Mouse (Mus musculus) yolk sac, embryonic 10.5 days (tissue): ENCODE measurements around the gene Ppa1.

ENCODE experiments used
- DNase-seq: peaks from one replicate; pipeline ENCODE4 v3.0.0-alpha.2; 2017; ENCODE audit warnings: low spot score

The Ppa1 gene

DNA sequence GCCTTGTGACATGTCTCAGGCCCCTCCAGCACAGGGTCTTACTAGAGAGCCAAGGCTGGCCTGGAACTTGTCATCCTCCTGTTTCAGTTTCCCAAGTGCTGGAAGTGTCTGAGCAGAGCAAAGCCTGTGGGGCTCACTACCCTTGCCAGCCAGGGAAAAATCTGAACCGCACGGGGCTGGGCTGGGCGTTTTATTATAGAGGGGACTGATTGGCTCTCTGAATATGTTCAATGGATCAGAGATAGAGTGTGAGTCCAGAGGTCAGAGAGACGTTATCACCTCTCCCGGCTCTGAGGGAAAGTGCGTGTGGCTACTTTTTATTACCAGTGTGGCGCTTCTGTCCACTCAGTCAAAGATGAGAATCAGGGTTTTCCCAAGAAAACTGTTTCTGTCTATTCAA lies 1.8 kb upstream of the Ppa1 start:
- no peak for DNase-seq

DNA sequence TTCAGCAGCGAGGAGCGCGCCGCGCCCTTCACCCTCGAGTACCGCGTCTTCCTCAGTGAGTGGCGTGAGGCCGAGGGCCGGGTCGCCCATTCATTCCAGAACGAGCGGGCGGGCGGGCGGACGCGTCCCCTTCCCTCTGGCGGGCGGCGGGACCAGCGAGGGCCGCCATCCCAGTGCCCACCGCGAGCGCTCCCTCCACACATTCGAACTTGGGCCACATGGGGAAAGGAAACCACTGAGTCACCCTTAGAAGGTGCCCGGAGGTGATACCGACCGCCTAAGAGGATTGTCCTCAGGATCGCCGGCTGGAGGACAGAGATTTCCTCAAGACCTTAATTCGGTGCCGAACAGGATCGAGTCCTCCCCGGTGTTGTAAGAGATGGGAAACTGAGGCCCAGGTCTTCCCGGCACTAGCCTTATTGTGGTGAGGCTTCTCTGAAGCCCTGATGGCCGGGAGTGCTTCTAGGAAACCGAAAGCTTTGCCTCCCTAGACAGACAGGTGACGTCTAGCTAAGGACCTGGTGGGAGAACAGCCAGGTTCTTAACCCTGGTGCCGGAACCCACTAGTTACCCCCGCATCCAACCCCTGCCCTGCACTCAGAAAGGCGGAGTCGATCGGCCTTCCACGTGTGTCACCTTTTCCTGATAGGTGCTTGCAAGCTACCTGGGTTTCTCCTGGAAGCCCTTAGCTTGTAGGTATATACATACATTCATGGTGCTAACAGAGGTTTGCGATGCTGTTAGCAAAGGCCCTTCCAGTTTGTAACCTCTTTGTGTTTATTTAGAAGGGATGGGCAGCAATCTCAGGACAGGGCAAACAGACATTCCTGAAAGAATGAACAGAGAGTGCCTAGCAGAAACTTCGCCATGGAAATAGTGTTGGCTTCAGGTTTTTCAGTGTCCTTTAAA lies 639 bp downstream of the Ppa1 start:
- DNase-seq: peak; percentile 44

- DNase-seq: no peak
Measured at GRCm38 (mm10) chr10:61654105-61654504, 5.8 kb downstream of the Ppa1 start.

DNA sequence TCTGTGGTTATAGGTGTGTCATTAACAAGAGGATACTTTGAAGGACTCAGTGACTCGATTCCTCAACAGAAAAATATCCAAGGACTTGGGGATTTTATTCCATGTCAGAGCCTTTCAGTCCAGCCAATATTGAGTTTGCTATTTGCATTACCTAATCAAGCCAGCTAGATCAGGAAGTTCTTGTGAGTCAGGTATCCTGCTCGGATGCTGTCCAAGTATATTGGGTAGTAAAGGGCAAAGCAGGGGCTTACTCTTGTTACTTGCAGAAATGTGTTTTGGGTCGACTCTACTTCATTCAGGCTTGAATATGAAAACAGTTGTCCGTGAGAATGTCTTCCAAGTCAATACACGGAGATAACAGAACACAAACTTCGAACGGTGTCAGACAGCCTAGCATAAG lies 6.3 kb downstream of the Ppa1 start:
- no peak for DNase-seq

DNA sequence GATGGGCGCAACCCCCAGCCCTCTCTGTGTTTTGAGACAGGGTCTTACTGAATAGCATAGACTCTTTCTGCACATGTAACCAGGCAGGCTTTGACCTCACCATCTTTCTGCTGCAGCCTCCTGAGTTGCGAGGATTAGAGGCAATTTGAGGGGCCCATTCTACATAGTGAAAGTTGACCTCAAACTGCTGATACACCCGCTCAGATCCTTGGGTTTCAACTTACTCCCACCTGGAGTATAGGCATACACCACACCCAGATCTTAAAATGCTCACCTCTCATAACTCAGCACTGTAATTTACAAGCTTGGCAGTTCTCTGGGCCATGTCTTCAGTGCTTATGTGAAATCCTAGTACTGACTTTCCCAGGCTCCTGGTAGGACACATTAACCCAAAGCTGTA lies 6.8 kb downstream of the Ppa1 start:
- DNase-seq: no peak

- no peak for DNase-seq
Measured at GRCm38 (mm10) chr10:61656928-61657882, 8.9 kb downstream of the Ppa1 start.

DNA sequence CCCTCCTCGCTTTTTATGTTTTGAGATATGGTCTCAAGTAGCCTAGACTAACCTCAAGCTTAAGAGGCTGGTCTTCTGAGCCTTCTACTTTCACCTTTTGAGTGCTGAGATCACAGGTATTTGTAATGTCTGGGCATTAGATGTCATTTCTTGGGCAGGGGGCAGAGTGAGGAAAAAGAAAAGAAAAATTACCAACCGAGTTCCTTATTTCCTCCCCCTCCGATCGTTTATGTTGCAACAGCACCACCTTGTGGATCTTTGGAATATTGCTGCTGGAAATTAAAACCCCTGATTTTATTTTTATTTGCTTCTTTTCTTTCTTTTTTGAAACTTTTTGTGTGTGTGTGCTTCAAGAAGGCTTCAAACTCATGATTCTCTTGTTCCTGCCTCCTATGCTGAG lies 9.6 kb downstream of the Ppa1 start:
- DNase-seq: no peak

GRCm38 (mm10) chr10:61661887-61662286 lies 13.5 kb downstream of the Ppa1 start:
- DNase-seq: no peak

GRCm38 (mm10) chr10:61662391-61662988 lies 14.1 kb downstream of the Ppa1 start:
- no peak for DNase-seq

GRCm38 (mm10) chr10:61665111-61665510 lies 16.8 kb downstream of the Ppa1 start:
- no peak for DNase-seq

GRCm38 (mm10) chr10:61665651-61666050 lies 17.3 kb downstream of the Ppa1 start:
- DNase-seq: no peak

DNA sequence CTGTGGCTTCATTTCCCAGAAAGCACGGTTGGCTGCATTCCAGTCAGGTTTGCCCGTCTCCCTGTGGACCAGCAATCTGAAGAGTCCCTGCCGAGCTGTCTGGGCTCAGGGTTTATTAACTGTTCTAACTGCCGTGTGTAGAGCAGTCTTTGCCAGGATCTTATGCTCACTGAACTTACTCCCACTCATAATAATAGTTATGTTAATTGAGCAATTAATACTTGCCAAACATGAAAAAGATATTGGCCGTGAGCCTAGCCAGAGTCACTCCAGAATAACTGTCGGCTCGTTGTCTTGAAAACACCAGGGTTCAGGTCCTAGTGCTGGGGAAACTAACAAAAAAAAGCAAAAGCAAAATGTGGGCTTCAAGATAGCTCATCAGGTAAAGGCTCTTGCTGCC lies 20.9 kb downstream of the Ppa1 start:
- no peak for DNase-seq

DNA sequence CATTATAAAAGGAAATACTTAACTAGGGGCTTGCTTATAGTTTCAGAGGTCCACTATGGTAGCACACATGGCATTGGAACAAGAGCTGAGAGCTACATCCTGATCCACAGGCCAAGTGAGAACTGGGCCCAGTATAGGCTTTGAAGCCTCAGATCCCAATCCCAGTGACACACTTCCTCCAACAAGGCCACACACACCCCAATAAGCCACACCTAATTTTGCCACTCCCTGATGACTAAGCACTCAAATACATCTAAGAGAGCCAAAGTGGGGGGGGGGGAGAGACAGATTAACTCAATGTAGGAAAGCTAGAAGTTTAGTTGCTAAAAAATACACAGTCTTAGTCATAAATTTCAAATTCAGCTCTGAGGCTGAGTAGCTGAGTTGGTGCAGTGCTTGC lies 21.5 kb downstream of the Ppa1 start:
- no peak for DNase-seq

DNA sequence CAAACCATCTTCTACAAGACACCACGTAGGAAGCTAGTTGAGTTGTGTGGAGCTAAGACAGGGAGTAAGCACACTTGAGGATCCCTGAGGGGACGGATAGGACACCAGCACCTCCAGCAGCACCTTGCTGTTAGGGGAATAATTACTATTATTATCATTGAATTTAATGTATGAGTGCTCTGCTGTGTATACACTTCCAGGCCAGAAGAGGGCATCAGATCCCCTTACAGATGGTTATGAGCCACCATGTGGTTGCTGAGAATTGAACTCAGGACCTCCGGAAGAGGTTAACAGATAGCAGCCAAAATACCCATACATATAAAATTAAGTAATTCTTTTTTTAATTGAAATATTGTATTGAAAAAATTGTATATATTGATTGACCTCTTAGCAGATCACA lies 22.4 kb downstream of the Ppa1 start:
- no peak for DNase-seq

- DNase-seq: no peak
Measured at GRCm38 (mm10) chr10:61675935-61676334, 27.6 kb downstream of the Ppa1 start.

- DNase-seq: no peak
Measured at GRCm38 (mm10) chr10:61679545-61679944, 31.2 kb downstream of the Ppa1 start.

- peak; percentile 96 for DNase-seq
Measured at GRCm38 (mm10) chr10:61680015-61680913, 31.9 kb downstream of the Ppa1 start, which contains the start of gene Sar1a. Gene Sar1a (plus strand): TSS chr10:61680299.

DNA sequence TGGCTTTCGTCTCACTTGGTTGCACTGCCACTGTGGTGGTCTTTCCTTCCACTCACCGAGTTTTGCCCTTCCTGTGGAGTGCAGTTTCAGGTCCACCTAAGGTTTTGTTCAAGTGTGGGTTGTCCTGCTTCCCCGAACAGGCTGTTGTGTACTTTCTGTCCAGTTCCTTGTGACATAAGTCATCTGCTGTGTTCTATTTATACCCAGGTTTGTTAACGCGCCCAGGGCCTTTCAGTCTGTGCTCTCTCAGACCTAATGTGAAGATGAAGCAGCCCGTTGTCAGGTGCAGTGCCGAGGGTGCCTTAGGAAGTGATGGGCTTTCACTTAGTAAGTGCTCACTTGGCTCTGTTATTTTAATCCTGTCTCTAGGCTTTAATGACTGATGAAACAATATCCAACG lies 41.1 kb downstream of the Ppa1 start:
- DNase-seq: no peak

- DNase-seq: no peak
Measured at GRCm38 (mm10) chr10:61693563-61693962, 45.2 kb downstream of the Ppa1 start.

- peak; percentile 92 for DNase-seq
Measured at GRCm38 (mm10) chr10:61694870-61695670, 46.7 kb downstream of the Ppa1 start, which contains the start of gene Tysnd1. Gene Tysnd1 (plus strand): TSS chr10:61695514.
